Mouse (Mus musculus) spleen, postnatal 36 days (tissue): Measurements from ENCODE around the gene Gcc2.
"Not testable (repeated sequence)": the region's sequence is repeated elsewhere in the genome, so short reads cannot be mapped to it uniquely, and the experiment has no call there.

Experiments used
- DNase-seq, 2 experiments: peaks; one replicate each; pipeline ENCODE4 v3.0.0; 2022; ENCODE audit warnings: low spot score in 2 of 2, mixed read lengths in 1 of 2

The Gcc2 gene

DNA sequence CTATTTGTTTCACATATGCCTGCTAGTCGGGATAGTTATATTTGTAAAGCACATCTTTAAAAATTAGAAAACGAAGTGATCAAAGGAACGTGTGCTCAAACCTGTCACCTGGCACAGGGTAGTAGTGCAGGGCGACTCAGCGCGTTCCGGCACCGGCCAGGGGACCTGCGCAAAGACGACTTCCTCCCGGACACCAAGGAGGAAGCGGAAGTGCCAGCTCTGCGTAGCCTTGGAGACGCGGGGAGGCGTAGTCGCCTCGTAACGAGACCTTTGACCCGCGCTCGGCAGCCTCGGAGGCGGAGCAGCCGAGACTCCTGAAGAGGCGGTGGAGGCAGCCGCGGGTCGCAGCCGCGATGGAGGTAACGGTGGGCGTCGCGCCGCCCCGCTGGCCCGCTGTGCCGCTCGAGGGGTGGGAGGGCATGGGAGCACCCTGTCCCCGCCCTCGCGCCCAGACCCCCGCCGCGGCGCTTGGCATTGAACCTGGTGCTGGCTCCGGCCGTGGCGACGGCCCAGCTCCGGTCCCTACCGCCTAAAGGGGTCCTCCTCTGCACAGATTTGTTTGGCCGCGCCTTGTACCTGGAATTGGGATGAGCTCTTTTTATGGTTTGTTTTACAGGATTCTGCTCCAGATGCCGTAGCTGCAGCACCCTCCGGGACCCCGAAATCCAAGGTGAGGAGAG is at the start of gene Gcc2:
TSS of gene Gcc2 (plus strand) at position 285 of the 680 bp plus-strand sequence.
- peak; percentile 94 to 95 for DNase-seq

DNA sequence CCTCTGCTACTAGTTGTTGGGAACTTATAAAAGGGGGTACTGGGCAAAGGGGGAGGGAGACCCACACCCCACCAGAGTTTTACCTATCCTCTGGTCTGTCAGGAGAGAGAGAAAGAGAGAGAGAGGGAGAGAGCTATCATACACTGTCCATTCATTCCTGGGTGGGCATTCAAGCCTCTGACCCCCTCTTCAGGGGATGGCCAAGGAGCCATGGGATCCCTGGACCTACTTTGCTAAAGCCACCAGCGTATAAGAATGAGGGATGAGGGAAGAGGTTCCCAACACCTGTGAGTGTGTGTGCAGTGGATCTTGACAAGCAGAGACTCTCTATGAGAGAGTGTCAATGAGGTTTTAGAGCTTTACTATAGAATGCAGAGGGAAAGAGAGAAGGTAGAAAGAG is 49.3 kb upstream of the Gcc2 start:
- no peak for DNase-seq

DNA sequence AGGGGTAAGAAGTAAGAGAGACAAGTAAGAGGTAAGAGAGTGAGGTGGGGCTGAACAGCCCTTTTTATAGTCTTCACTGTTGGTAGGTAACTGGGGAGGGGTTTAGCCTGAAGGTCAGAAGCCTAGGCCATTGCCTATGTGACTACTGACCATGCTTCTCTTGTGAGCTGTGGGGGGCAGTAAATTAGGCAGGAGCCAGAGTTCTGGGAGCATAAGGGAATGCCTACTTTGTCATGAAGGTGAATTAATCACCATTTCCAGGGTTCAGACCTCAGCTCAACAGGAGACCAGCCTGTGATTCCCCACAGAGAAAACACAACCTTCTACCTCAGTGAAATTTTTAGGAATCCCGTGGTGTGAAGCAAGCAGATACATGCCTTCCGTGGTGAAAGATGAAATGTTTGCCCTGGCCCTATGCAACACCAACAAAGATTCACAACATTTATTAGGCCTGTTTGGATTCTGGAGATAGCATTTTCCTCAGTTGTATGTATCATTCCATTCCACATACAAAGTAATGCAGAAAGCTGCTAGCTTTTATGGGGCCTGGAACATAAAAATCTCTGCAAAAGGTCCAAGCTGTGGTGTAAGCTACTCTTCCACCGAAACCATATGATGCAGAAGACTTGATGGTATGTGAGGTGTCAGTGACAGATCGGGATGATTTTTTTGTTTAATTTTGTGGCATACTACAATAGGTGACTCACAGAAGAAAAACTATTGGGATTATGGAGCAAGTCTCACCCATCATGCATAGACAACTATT is 48.5 kb upstream of the Gcc2 start:
- no peak for DNase-seq

DNA sequence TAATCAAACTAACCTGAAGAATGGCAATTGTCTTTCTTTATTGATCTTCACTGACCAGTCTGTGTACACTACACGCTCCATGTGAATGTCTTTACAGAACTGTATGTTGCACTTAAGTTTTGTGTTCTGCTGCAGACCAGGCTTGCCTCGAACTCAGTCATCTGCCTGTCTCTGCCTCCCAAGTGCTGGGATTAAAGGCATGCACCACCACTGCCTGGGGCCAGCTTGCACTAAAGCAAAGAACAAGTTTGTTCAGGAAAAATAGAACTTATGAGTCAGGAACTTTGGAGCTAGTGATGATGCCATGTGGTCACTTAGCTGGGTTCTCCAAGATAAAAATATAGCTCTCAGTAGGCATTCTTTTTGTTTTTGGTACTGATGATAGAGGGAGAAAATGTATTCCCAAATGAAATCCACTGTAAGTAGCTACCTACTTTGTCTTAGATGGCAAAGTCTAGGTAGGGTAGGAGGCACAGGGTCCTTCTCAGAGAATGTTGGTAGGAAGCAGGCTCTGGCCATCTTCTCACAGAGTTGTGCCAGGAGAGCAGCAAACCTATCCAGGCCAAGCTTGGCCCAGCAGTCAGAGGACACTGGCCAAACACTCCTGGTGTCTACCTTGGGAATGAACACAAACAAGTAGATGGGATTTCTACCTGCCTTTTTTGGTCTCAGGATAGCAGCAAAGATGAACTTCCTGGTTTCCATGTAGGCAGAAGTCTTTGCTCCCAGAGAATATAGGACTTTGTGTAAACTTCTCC is 45.4 kb upstream of the Gcc2 start:
- no peak for DNase-seq

DNA sequence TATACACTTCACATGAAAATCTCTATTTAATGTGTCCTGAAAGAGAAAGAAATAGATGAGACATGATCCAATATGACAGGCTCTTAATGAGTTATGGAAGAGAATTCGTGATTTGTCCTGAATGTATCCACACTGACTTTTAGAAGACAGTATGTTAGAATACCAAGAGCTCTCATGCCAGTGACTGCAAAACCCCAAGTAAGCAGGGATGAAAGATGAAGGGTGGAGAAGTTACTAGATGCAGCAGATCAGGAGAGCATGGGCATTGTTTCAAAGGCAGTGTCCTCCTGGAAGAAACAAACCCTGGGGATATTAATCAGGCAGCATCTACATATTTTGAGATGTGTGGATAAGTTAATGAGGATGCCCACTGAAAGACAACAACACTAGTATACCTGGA is 44.8 kb upstream of the Gcc2 start:
- no peak for DNase-seq

DNA sequence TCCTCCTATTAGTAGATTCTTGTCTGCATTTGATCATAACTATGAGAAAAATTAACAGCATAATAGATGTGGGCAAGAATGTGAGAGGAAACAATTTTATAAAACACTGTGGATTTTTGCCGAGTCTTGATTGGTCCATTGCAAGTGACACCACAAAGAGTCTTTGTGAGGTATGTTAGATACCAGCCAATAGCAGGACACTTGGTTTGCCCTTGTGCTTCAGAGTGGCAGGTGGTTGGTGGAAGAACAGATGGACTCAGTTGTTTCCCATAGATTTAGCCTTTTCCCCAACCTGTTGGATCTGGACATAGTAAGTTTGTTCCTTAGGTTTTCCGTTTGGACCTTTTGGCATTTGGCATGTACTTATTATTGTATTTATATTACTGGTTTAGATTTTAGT is 44.1 kb upstream of the Gcc2 start:
- DNase-seq: no peak

DNA sequence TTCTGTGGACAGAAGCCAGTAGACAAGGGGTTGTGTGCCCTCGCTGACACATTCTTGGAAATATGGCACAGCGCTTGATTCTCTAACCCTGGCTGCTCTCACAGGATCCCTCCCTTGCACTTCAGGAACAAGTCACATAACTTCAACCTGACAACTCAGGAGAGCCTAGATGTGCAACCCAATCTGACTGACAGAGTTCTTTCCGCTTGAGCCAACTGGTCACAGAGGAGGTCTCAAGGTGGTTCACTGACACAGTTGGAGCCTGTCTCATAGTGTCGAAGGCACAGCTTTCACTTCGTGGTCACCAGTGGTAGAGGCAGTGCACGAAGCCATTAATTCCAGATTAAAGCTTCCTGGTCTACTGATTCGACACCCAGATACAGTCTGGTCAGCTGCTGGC is 43.1 kb upstream of the Gcc2 start:
- no peak for DNase-seq

DNA sequence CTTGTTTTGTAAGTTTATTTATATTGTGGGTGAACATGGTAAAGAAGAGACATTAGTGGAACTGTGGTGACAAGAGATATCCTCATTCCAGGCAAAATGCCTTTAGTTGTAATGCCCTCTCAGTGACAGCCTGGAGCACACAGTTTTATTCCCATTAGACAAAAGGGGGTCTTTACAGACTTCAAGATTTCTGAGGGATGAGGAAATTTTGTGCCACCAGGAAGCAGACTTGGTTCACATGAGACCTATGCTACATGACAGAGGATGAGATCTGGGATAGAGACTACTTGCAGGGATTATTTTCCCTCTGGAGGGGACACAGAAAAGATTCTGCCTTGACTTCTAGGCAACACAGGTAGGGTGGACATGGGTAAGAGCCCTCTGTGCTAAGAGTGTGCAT is 40.8 kb upstream of the Gcc2 start:
- no peak for DNase-seq

DNA sequence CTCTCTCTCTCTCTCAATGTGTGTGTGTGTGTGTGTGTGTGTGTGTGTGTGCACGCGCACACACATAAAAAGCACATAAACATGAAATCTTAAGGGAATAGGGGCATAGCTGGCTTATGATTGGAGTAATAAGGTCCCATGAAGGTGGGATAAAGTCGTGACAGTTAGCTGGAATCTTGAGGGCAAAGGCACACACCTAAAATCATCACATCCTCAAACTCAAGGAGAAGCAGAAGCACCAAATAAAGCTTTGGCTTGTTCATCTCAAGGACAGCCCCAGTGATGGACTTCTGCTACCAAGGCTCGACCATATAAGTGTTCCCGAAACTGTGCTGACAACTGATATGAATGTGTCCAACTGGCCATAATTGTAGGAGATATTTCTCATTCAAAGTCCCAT is 40.4 kb upstream of the Gcc2 start:
- DNase-seq: no peak

DNA sequence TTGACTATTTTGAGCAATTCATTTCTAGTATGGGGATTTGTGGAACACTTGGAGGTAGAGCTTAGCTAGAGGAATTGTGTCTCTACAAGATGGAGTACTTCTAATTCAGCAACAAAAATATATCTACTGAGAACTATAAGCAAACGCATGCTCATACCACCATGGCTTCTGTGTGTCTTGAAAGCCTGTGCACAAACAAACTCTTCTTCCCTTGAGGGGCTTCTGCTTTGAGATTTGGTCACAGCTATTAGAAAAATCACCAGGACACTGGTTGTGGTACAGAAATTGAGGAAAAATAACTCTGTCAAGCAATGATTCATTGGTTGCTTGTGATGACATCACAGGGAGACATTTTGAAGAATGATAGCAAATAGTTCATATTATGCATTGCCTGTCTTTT is 39.9 kb upstream of the Gcc2 start:
- no peak for DNase-seq

DNA sequence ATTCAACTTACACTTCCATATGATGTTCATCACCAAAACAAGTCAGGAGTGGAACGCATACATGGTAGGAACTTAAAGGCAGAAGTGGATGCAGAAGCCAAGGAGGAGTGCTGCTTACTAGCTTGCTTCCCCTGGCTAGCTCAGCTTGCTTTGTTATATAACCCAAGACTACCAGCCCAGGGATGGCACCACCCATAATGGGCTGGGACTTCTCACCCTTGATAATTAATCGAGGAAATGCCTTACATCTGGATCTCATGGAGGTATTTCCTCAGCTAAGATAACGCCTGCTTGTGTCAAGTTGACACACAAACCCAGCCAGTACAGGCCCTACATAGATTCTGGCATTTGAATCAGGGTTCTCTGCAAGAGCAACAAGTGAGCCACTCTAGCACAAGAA is 37.9 kb upstream of the Gcc2 start:
- no peak for DNase-seq

DNA sequence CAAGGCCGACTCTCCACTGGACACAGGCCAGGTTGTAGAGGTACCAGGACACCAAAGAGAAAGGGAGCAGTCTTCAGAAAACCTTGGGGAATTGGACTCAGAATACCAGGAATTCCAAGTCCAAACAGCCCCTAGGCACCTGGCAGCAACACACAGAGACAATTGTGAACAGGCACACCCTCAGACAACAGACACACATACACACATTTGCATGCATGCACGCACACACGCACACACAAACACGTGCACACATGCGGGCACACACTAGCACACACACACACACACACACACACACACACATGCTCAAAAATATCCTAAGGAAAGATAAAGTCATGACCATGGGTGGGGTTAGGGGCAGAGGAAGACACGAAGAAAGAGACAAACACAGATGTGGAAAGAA is 34.6 kb upstream of the Gcc2 start:
- no peak for DNase-seq

DNA sequence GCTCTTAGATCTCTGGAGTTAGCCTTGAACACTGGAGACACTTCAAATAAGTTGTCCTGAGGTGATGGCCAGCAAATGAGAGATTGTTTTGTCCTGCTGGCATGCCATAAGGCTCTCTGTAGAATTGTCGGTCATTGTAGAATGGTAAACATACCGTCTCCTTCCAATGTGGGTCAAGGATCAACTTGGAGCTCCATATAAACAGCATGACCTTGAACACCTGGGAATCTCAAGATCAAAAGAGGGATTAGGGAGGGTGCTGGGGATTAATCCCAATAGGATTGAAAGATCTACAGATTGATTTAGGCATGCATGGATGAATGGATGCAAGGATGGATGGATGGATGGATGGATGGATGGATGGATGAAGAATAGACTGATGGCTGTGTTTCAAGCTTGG is 33.7 kb upstream of the Gcc2 start:
- peak; percentile 56 to 62 for DNase-seq

DNA sequence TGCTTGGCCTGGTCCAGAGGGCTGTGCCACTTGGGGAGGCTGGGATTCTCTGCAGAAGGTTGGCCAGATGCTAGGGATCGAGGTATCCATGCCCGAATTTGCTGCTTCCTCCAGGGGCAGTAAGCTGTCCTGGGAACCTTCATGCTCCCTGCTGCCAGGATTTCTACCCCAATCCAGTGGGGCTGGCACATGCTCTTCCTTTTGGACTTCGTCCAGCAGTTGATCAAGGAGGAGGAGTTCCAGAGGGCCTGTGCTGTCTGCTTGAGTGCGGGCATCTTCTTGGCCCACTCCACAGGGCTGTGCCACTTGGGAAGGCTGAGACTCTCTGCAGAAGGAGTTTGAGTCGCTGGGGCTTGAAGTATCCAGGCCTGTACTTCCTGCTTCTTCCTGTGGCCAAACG is 32.1 kb upstream of the Gcc2 start:
- DNase-seq: not testable (repeated sequence)

DNA sequence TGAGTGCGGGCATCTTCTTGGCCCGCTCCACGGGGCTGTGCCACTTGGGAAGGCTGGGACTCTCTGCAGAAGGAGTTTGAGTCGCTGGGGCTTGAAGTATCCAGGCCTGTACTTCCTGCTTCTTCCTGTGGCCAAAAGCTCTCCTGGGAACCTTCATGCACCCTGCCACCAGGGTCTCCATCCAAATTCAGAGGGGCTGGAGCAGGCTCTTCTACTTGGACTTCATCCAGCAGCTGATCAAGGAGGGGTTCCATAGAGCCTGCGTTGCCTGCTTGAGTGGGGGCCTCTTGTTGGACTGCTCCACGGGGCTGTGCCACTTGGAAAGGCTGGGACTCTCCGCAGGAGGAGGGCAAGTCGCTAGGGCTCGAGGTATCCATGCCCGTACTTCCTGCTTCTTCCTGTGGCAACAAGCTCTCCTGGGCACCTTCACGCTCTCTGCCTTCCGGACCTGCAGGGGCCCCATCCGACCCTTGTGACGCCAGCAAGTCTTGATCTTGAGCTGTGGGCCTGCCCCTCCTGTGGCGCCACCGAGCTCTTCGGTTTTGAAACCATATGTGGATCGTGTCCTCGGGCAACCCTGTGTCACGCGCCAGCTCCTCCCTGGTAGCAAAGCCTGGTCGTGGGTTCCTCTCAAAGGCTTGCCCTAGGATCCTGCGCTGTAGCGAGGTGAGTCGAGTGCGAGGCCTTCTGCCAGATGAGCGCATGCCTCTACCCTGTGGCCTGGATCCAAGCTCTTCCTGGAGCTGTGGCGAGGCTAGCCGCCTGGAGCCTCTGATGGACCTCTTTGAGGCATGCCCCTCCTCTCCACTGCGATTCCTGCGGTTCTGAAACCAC is 31.1 kb upstream of the Gcc2 start:
- peak; percentile 69 to 73 for DNase-seq

DNA sequence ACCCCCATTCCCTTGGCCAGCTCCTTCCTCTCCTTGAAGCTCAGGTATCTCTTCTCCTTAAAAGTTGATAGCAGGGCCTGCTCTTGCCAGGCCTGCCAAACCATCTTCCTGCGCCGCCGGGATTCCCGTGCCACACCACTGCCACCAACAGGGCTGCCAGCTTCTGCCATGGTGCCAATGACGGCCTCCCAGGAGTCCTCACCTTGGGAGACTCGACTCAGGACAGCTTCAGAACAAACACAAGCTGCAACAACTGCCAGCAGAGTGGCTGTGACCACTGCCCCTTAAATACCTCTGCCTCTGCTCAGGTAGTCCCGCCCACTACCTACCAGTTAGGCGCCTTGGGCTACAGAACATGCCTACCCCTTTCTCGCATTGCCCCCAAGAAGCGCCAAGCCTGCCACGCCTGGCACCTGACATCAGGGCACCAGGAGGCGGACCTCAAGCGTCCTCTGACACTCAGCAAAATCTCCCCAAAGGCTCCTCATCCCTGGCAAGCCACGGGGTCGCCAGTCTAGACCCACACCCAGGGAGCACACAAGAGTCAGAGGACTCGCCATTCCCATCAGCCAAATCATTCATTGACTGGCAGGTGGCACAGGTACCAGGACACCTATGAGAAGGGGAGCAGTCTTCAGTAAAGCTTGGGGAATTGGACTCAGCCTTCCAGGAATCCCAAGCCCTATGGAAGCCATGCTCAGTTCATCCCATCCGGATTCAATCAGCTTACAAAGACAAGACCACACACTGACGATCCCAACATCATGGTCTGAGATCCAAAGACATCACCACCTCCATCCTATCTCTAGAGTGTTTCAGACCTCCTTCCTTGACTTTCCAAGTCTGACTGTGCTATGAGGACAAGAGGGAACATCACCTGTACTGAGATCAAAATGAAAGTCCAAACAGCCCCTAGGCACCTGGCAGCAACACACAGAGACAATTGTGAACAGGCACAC is 30.2 kb upstream of the Gcc2 start, which contains the start of gene AW822073:
TSS of gene AW822073 (minus strand) at position 104 of the 959 bp plus-strand sequence.
- DNase-seq: peak in 1 of 2 experiments; percentile 63

DNA sequence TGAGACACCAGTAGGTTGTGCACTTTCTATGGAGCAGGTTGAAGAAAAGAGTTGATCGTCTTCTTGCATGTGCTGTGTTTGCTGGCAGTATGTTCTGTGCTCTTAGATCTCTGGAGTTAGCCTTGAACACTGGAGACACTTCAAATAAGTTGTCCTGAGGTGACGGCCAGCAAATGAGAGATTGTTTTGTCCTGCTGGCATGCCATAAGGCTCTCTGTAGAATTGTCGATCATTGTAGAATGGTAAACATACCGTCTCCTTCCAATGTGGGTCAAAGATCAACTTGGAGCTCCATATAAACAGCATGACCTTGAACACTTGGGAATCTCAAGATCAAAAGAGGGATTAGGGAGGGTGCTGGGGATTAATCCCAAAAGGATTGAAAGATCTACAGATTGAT is 28.9 kb upstream of the Gcc2 start:
- DNase-seq: not testable (repeated sequence)

DNA sequence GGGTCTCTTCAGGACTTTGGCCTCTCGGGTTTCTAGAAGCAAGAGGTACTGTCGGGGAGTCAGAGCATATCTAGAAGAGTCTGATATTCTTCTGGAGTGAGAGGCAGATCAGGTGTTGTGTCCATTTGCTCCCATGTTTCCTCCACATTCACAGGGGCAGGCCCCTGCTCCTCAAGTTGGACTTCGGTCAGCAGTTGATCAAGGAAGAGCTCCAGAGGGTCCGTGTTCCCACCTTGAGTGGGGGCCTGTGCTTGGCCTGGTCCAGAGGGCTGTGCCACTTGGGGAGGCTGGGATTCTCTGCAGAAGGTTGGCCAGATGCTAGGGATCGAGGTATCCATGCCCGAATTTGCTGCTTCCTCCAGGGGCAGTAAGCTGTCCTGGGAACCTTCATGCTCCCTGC is 27.5 kb upstream of the Gcc2 start:
- DNase-seq: not testable (repeated sequence)

DNA sequence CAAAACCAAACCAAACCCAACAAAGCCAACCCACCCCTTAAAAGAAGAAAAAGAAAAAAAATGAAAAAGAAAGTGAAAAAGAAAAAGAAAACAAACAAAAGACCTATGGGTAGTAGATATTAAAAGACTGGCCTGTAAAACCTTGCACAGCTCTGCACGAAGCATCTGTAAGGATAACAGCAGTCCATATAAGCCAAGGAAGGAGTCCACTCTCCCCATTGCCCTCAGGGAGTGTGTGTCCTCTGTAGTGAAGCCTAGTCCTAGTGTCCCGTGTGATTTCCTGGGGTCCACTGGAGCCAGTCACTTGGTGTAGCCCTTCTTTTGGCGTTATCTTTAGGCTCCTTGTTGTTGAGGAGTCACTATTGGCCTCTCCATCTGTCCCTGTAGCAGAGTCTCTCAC is 25.3 kb upstream of the Gcc2 start:
- DNase-seq: not testable (repeated sequence)

DNA sequence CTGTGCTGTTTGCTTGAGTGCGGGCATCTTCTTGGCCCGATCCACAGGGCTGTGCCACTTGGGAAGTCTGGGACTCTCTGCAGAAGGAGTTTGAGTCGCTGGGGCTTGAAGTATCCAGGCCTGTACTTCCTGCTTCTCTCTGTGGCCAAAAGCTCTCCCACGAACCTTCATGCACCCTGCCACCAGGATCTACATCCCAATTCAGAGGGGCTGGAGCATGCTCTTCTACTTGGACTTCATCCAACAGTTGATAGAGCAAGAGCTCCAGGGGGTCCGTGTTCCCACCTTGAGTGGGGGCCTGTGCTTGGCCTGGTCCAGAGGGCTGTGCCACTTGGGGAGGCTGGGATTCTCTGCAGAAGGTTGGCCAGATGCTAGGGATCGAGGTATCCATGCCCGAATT is 24.2 kb upstream of the Gcc2 start:
- DNase-seq: peak in 1 of 2 experiments; percentile 61
